Mouse (Mus musculus) heart, adult 18-20 months (tissue): ENCODE results near the gene Lmtk2. TPM values are rescaled to one million over a fixed set of nuclear protein-coding genes. Genes with fewer than 3 reads are reported as not detected.
A peak's percentile ranks its signal among the peaks of the same experiment; 100 is the strongest.

Experiments used
- DNase-seq, 2 experiments: peaks; one replicate each; pipeline ENCODE4 v3.0.0; 2021 to 2022; ENCODE audit warnings: mixed read lengths in 1 of 2
- long read RNA-seq, 2 experiments: library from polyadenylated mRNA; stranded (forward); transcript quantifications; one replicate each; pipeline ENCODE4 v2.0.0; 2021
- total RNA-seq, 2 experiments: library from RNA; stranded (reverse); gene quantifications; 2 replicates each; pipeline ENCODE4 v1.2.3; 2021

Gene Lmtk2
- total RNA-seq: 10 to 100 TPM; 29.7 to 31.3 TPM
- long read RNA-seq, experiment 1, partial matches to known transcripts: 11 of 11 reads
- long read RNA-seq, experiment 1, other reads (novel, unspliced or antisense): 0 of 11 reads
- long read RNA-seq, experiment 2, partial matches to known transcripts: 3 of 3 reads
- long read RNA-seq, experiment 2, other reads (novel, unspliced or antisense): 0 of 3 reads

GRCm38 (mm10) chr5:144100149-144100935, at the start of gene Lmtk2:
Lmtk2 (plus strand) TSS chr5:144100436.
- peak; percentile 97 to 99 for DNase-seq

DNA sequence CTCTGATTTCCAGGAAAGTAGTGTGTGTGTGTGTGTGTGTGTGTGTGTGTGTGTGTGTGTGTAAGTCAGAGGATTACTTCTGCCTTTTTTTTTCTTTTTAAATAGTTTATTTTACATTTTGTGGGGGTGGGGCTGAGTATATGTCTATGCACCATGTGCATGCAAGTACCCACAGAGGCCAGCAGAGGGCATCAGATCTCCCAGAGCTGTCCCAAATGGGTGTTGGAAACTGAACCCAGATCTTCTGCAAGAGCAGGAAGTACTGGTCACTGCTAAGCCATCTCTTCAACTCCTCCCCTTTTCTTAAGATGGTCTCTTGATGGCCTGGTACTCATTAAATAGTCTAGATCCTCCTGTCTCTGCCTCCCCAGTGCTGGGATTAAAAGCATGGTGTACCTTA, 49.0 kb upstream of the Lmtk2 start:
- DNase-seq: no peak

DNA sequence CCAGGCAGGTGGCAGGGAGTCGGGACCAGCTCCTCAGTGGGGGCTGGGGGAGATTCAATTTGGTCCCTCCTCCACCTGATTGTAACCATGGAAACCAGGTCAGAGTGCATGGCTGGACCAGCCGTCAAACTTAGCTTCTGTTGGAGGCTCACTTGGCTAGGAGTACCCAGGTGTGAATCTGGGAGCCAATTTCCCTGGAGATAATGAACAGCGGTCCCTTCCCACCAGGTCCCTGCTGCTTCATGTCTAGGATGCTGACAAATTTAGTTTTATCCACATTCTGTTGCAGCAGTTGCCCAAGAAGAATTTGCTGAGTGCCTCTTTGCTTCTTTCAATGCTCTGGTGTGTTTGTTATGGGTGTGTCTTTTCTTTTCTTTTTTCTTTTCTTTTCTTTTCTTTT, 46.8 kb upstream of the Lmtk2 start:
- no peak for DNase-seq

DNA sequence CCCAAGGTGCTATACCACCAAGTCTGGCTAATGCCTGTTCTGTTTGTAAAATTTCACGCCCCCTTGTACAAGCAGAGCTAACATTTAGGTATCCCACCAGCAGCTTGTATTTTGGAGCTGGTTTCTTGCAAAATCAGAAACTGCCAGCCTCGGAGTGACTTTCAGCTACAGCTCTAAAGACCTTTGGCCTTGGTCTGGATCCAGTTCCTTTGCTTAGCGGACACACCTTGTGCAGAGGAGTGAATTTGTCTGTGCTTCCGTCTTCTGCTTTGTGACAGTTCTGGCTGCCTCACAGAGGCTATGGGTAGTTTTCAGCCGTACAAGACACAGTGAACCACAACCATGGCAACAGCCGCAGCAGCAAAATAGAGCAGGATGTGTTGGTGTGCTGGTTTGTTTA, 45.9 kb upstream of the Lmtk2 start:
- no peak for DNase-seq

DNA sequence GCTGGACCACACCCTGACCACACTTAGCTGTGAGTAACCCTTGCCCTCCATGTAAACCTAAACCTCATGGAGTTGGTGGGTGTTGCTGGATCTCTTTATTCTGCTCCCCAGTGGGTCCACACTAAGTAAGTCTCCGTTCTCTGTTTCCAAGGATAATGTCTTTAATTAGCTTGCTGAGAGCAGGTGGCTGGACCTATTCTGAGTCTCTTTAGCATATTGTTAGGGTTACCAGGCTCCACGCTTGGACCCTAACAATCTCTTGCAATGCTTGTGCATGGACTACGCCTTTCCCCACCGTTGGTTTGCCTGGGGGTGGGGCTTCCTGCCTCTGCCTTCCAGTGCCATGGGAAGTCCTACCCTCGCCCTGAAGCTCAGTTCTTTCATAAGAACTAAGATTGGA, 36.1 kb upstream of the Lmtk2 start:
- no peak for DNase-seq

DNA sequence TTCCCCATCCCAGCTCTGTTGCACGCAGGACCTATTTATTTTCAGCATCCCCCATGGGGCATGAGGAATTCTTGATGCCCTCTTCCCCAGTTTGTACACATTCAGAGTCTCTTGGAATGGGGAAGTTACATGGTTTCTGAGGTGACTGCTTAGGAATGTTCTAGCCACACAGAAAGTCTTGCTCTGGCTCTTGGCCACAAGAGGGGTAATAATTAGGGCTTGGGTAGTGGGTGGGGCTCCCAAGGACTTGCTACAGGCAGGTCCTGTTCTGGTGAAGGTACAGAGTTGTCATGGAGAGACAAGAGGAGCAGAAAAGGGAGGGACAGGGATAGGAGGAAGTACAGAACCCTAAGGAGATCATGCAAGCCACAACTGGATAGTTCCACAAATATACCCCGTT, 34.2 kb upstream of the Lmtk2 start:
- no peak for DNase-seq

DNA sequence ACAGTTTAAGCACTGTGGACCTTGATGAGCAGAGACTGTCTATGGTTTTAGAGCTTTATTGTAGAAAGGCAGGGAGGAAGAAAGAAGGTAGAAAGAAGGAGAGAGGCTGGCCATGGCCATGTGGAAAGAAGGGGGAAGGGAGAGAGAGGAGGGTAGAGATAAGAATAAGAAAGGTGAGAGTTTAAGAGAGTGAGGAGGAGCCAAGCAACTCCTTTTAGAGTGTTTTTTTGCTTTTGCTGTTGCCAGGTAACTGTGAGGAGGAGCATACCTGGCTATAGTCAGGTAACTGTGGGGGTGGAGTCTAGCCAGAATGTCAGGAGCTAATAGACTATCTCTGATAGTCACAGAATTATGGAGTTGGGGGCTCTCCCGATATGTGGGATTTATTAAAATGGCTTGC, 30.2 kb upstream of the Lmtk2 start:
- DNase-seq: no peak

- no peak for DNase-seq
Observed at GRCm38 (mm10) chr5:144071249-144071648, 29.0 kb upstream of the Lmtk2 start.

- no peak for DNase-seq
Observed at GRCm38 (mm10) chr5:144077541-144077940, 22.7 kb upstream of the Lmtk2 start.

GRCm38 (mm10) chr5:144080886-144081285, 19.4 kb upstream of the Lmtk2 start:
- DNase-seq: no peak

DNA sequence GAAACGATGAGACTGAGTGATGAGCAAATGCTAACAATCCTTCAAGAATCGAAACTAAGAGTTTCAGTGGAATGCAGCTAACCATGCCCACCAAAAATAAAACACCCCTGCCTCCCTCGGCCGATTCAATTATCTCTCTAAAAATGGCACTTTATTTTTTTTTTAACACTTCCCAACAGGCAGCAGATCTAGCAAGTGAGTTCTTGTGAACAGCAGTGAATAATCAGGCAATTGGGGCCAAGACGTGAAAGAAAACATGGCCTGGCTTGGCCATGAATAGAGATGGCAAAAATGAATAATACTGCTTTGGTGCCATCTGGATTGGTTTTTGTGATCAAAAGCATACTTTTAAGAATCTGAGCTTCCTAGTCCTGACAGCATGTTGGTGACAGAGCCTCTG, 18.2 kb upstream of the Lmtk2 start:
- no peak for DNase-seq

GRCm38 (mm10) chr5:144083521-144083920, 16.7 kb upstream of the Lmtk2 start:
- no peak for DNase-seq

DNA sequence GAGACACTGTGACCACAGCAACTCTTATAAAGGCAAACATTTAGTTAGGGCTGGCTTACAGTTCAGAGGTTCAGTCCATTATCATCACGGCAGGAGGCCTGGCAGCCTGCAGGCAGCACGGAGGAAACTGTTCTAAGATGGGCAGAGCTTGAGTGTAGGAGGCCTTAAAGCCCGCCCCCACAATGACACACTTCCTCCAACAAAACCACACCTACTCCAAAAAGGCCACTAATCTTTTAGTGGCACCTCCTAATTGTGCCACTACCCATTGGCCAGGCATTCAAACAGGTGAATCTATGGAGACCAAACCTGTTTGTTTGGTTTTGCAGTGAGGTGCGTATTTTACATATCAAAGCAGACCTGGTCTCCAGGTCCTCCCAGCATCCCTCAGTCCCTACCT, 16.0 kb upstream of the Lmtk2 start:
- no peak for DNase-seq

DNA sequence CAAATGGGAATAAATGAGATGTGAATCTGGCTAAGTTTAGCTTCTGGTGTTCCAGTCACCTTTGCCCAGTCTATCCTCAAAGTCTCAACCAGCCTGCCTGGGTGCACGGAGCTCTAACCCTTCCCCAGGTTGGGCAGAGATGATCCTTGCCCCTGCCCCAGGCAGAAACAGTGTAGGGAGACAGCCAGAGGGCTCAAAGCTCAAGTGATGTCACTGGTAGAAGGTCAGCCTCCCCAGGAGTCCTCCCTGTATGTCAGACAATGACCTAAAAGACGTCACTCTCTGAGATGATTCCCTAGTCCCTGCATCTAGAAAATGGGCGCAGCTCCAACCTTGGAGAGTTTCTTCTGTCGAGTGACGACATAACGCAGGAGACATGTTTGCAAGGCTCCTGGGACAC, 14.5 kb upstream of the Lmtk2 start:
- no peak for DNase-seq

DNA sequence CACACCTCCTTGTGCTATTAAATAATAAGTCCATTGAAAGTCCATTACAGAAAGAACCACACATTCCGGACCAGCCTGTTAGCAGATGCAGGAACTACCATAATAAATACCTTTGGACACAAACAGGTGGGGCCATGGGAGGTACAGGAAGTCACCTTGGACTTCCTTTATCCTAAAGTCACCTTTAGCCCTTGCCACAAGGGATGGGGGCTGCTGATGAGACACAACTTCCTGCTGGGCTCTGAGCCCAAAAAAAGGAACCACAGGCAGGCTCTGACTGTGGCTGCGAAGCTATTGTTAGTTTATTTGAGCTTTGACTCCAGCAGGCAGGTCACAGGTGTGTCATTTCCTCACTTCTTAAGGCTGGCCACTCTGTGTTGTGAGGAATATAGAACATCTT, 13.7 kb upstream of the Lmtk2 start:
- DNase-seq: no peak

GRCm38 (mm10) chr5:144088354-144088753, 11.9 kb upstream of the Lmtk2 start:
- DNase-seq: no peak

DNA sequence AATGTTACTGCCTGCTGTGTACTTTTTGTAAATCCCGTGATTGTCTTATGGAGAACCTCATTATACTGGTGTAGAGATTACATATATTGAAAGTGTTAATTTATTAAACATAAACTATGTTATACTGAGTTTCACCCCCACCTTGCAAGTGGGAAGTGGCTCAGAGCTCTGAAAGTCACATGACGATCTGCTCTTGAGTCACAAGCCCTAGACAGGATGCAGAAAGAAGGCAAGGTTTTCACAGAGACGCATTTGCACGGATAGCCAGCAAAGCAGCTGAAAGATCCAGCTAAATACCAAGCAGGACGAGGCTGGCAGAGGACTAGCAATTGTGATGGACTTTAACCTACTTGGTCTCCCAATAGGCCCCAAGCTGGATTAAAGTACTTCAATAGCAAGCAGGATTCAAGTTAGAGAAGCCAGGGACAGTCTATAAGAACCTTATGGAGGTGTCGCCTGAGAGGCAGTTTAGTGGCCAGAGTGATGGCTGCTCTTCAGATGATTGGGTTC, 4.7 kb upstream of the Lmtk2 start:
- no peak for DNase-seq

DNA sequence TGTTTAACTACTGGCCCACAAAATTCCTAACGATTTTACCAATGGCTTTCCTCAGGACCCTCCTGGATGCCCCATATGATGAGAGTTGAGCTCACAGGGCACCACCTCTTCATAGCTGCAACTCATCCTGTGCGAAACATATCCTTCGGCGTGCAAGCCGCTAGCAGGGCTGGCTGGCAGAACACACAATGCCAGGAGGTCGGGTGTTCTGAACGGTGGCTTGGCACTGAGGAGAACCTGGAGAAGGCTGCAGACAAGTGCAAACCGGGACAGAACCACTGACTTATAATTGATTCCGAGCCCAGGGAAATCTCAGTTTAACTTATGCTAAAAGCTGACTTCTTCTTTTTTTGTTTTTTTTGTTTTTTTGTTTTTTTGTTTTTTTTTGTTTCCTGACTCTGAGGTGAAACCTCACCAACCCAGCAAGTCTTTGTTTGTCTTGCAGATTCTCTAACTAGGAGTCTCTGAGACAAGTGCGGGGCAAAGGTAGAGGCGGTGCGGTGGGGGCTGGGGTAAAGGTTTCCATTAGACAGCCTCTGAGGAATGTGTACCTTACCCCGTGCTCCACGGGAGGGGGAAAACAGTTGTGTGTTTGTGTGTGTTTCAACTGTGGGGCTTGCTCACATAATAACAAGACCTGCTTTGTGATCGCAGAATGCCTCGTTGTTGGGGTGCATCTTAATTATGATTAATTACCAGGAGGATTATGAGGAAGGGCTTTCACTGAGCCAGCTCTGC, 2.2 kb upstream of the Lmtk2 start:
- no peak for DNase-seq

DNA sequence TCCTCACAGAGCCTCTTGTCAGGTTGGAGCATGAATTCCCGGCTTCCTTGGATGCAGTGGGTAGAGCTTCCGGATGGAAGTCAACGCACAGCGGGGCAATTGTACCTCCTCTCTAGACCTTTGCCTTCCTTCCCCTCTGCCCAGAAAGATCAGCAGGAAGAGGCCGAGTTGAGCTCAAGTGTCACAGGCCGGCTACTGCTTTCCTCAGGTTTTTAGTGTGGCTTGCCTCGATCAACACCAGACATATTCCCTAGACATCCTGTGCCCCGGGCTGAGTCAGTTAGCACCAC, 1.7 kb upstream of the Lmtk2 start:
- DNase-seq: no peak

- no peak for DNase-seq
Observed at GRCm38 (mm10) chr5:144100948-144101347, 712 bp downstream of the Lmtk2 start.

DNA sequence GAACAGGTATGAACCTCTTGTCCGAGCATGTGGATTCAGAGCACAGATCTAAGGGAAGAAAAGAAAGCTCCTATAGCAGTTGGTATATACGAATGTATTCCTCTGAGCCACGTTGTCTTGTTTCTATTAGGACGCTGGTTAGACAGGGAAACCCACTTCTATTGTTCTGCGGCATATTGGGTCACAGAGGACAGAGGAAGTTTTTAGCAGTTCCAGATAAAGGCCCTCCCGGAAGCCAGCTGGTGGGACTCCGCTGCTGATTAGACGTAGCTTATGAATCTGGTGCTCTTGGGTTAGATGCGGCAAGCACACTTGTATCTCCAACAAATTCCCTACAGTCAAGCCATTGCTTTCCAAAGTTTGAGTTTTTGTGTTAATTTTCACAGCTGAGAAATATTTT, 4.8 kb downstream of the Lmtk2 start:
- DNase-seq: peak; percentile 39 to 50

GRCm38 (mm10) chr5:144105471-144106129, 5.4 kb downstream of the Lmtk2 start:
- no peak for DNase-seq

- DNase-seq: no peak
Observed at GRCm38 (mm10) chr5:144106130-144106510, 5.9 kb downstream of the Lmtk2 start.
